Mouse (Mus musculus): ENCODE data around the gene Cops7b. TPM values are rescaled to one million over a fixed set of nuclear protein-coding genes. Genes with fewer than 3 reads are reported as not detected.

Cops7b gene
- polyA plus RNA-seq, 1 experiment, result 32.2 TPM

GRCm38 (mm10) chr1:86633434-86633833 is 50.7 kb downstream of the Cops7b start:
- H3K27ac ChIP-seq (ENCODE audit: control insufficient read depth, insufficient read depth, low read depth, low read length), result no peak overlapping the region
- no peak overlapping the region for H3K4me3 ChIP-seq (ENCODE audit: control insufficient read depth, low read depth, low read length)
- no peaks in the 10 kb centered on the region for H3K27me3 ChIP-seq (ENCODE audit: control insufficient read depth, insufficient read depth, low read length)
- no peak for TF ChIP-seq POLR2A (IDR thresholded peaks at IDR 0.05; ENCODE audit: control insufficient read depth, low read depth, low read length)
- TF ChIP-seq CTCF (IDR thresholded peaks at IDR 0.05; ENCODE audit: control insufficient read depth, insufficient read depth, insufficient replicate concordance, low read depth, low read length), result no peak
- no peaks in the 10 kb centered on the region for H3K4me1 ChIP-seq (ENCODE audit: control insufficient read depth, insufficient read depth, low read length)
- no peaks in the 10 kb centered on the region for H3K36me3 ChIP-seq (ENCODE audit: control insufficient read depth, insufficient read depth, low read length)

- no peaks in the 10 kb centered on the region for H3K36me3 ChIP-seq (ENCODE audit: control insufficient read depth, insufficient read depth, low read length)
- no peak overlapping the region for H3K27ac ChIP-seq (ENCODE audit: control insufficient read depth, insufficient read depth, low read depth, low read length)
- TF ChIP-seq CTCF (IDR thresholded peaks at IDR 0.05; ENCODE audit: control insufficient read depth, insufficient read depth, insufficient replicate concordance, low read depth, low read length) (no peak), POLR2A (IDR thresholded peaks at IDR 0.05; ENCODE audit: control insufficient read depth, low read depth, low read length) (no peak)
- H3K4me1 ChIP-seq (ENCODE audit: control insufficient read depth, insufficient read depth, low read length), result no peaks in the 10 kb centered on the region
- H3K27me3 ChIP-seq (ENCODE audit: control insufficient read depth, insufficient read depth, low read length), result no peaks in the 10 kb centered on the region
- H3K4me3 ChIP-seq (ENCODE audit: control insufficient read depth, low read depth, low read length), result no peak overlapping the region
These were observed 51.4 kb downstream of the Cops7b start for GRCm38 (mm10) chr1:86633840-86634750.

GRCm38 (mm10) chr1:86634751-86635359 is 52.2 kb downstream of the Cops7b start:
- H3K4me1 ChIP-seq (ENCODE audit: control insufficient read depth, insufficient read depth, low read length), result no peaks in the 10 kb centered on the region
- no peak overlapping the region for H3K4me3 ChIP-seq (ENCODE audit: control insufficient read depth, low read depth, low read length)
- no peaks in the 10 kb centered on the region for H3K36me3 ChIP-seq (ENCODE audit: control insufficient read depth, insufficient read depth, low read length)
- TF ChIP-seq CTCF (IDR thresholded peaks at IDR 0.05; ENCODE audit: control insufficient read depth, insufficient read depth, insufficient replicate concordance, low read depth, low read length), result no peak
- TF ChIP-seq POLR2A (IDR thresholded peaks at IDR 0.05; ENCODE audit: control insufficient read depth, low read depth, low read length), result no peak
- H3K27ac ChIP-seq (ENCODE audit: control insufficient read depth, insufficient read depth, low read depth, low read length), result no peak overlapping the region
- no peaks in the 10 kb centered on the region for H3K27me3 ChIP-seq (ENCODE audit: control insufficient read depth, insufficient read depth, low read length)

DNA sequence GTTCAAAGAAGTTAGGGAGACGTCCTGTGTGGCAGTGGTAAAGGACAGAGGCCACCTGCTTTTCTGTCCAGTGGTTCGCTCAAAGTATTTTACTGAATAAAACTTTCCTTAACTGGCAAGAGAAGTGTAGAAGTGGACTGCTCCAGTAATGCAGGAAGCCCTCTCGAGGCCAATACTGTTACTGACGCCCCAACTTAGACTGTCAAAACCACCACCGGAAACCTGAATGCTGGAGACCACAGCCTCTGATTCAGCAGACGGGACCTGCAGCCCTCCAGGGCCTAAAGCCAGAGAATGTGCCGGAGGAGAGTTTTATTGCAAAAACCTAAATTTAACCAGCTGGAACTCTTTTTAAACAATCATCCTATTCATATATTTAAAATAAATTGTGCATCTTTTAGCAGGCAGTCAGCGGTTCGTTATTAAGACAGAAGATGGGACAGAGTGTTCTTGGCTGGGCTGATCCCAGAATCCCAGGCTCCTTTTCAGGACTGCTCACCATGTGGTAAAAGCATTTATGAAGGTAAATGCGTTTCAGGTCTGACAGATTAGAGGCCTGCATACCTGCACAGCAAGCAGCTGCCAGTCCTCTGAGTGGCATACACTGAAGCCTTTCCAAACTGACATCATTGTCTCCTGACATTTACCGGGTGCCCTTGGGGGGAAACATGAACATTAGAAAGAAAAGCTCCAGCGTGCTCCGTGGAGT is 60.6 kb downstream of the Cops7b start:
- no peak for TF ChIP-seq CTCF (IDR thresholded peaks at IDR 0.05; ENCODE audit: control insufficient read depth, insufficient read depth, insufficient replicate concordance, low read depth, low read length)
- no peak for TF ChIP-seq POLR2A (IDR thresholded peaks at IDR 0.05; ENCODE audit: control insufficient read depth, low read depth, low read length)
- H3K4me1 ChIP-seq (ENCODE audit: control insufficient read depth, insufficient read depth, low read length), result no peaks in the 10 kb centered on the region
- H3K36me3 ChIP-seq (ENCODE audit: control insufficient read depth, insufficient read depth, low read length), result no peaks in the 10 kb centered on the region
- no peak overlapping the region for H3K27ac ChIP-seq (ENCODE audit: control insufficient read depth, insufficient read depth, low read depth, low read length)
- H3K27me3 ChIP-seq (ENCODE audit: control insufficient read depth, insufficient read depth, low read length), result no peaks in the 10 kb centered on the region
- H3K4me3 ChIP-seq (ENCODE audit: control insufficient read depth, low read depth, low read length), result no peak overlapping the region

DNA sequence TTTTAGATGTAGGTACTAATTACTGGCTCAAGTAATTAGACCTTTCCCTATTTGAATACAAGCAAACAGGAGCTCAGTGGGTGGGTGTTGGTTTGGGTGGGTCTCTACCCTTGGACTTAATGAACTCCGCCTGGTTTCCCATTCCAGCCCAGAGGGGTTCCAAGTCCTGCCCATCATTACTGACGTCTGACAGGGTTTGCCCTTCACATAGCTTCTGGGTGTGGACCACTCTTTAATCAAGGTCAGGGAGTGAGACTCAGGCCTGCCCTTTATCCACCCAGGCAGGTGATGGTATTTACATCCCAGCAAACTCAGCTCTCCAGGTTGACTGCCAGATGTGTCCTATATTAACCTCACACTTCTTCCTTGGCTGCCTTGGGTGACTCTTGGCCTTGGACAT is 64.8 kb downstream of the Cops7b start:
- no peaks in the 10 kb centered on the region for H3K36me3 ChIP-seq (ENCODE audit: control insufficient read depth, insufficient read depth, low read length)
- H3K4me3 ChIP-seq (ENCODE audit: control insufficient read depth, low read depth, low read length), result no peak overlapping the region
- no peak for TF ChIP-seq POLR2A (IDR thresholded peaks at IDR 0.05; ENCODE audit: control insufficient read depth, low read depth, low read length)
- no peak for TF ChIP-seq CTCF (IDR thresholded peaks at IDR 0.05; ENCODE audit: control insufficient read depth, insufficient read depth, insufficient replicate concordance, low read depth, low read length)
- no peak overlapping the region for H3K27ac ChIP-seq (ENCODE audit: control insufficient read depth, insufficient read depth, low read depth, low read length)
- no peaks in the 10 kb centered on the region for H3K4me1 ChIP-seq (ENCODE audit: control insufficient read depth, insufficient read depth, low read length)
- H3K27me3 ChIP-seq (ENCODE audit: control insufficient read depth, insufficient read depth, low read length), result no peaks in the 10 kb centered on the region

DNA sequence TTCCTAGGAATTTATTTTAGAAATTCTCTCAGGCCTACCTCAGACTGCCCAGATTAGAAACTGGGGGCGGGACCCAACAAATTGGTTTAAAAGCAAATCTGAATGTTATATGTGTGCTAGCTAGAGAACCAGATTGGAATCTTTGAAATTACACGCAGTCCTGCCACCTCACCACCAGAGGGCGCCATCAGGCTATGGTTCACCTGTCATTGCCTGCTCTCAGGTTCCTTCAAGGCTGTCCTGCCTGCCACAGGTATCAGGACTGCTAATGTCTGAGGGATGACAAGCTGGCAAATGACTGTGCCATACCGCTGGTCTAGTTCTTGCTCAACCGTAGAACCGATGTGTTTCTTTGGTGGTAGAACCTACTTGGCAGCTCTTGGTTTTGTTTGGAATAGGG is 67.6 kb downstream of the Cops7b start:
- H3K27ac ChIP-seq (ENCODE audit: control insufficient read depth, insufficient read depth, low read depth, low read length), result no peak overlapping the region
- no peak overlapping the region for H3K4me3 ChIP-seq (ENCODE audit: control insufficient read depth, low read depth, low read length)
- no peaks in the 10 kb centered on the region for H3K36me3 ChIP-seq (ENCODE audit: control insufficient read depth, insufficient read depth, low read length)
- peak; percentile 99 for TF ChIP-seq CTCF (IDR thresholded peaks at IDR 0.05; ENCODE audit: control insufficient read depth, insufficient read depth, insufficient replicate concordance, low read depth, low read length)
- TF ChIP-seq POLR2A (IDR thresholded peaks at IDR 0.05; ENCODE audit: control insufficient read depth, low read depth, low read length), result no peak
- H3K27me3 ChIP-seq (ENCODE audit: control insufficient read depth, insufficient read depth, low read length), result no peaks in the 10 kb centered on the region
- no peaks in the 10 kb centered on the region for H3K4me1 ChIP-seq (ENCODE audit: control insufficient read depth, insufficient read depth, low read length)

DNA sequence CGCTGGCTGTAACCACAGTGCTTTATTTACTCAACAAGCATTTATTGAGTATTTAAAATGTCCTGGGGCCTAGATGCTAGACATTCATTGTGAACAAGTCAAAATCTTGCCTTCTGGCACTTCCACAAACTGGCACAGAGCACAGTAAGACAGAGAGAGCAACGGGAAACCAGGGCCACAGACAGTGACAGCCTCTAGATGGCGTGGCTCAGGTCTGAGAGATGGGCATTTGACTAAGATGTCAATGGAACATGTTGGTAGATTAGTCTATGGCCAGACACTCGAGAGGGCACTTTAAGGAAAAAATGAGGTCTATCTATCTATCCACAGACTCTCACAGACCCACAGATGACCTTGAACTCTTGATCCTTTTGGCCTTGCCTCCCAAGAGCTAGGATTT is 70.0 kb downstream of the Cops7b start:
- Histone ChIP-seq H3K4me3 (ENCODE audit: control insufficient read depth, low read depth, low read length) (no peak overlapping the region), H3K4me1 (ENCODE audit: control insufficient read depth, insufficient read depth, low read length) (no peaks in the 10 kb centered on the region; the same call in 1 of the 2 replicates), H3K36me3 (ENCODE audit: control insufficient read depth, insufficient read depth, low read length) (no peaks in the 10 kb centered on the region), H3K27me3 (ENCODE audit: control insufficient read depth, insufficient read depth, low read length) (no peaks in the 10 kb centered on the region), H3K27ac (ENCODE audit: control insufficient read depth, insufficient read depth, low read depth, low read length) (no peak overlapping the region)
- TF ChIP-seq CTCF (IDR thresholded peaks at IDR 0.05; ENCODE audit: control insufficient read depth, insufficient read depth, insufficient replicate concordance, low read depth, low read length) (peak; percentile 10; the same call in 1 of the 2 replicates), POLR2A (IDR thresholded peaks at IDR 0.05; ENCODE audit: control insufficient read depth, low read depth, low read length) (no peak)

All from testis, adult 2 months (tissue).